Mouse (Mus musculus): ENCODE measurements around the gene Il11.
"Not testable (repeated sequence)": the region's sequence is repeated elsewhere in the genome, so short reads cannot be mapped to it uniquely, and the experiment has no call there.

GRCm38 (mm10) chr7:4811131-4811530, 28.5 kb upstream of the Il11 start:
- TF ChIP-seq CTCF (IDR thresholded peaks at IDR 0.05; ENCODE audit: control insufficient read depth, insufficient read depth, insufficient read length); USF1 (IDR thresholded peaks at IDR 0.05; ENCODE audit: low read depth); MYOG (IDR thresholded peaks at IDR 0.05; ENCODE audit: control insufficient read depth, extremely low read depth, insufficient read length); MAX (IDR thresholded peaks at IDR 0.05): not testable (repeated sequence)

All from C2C12 (cell line).